Mouse (Mus musculus) brain, embryonic 14.5 days (tissue): ENCODE measurements around the gene Taf3. TPM values are rescaled to one million over a fixed set of nuclear protein-coding genes. Genes with fewer than 3 reads are reported as not detected.

Experiments used
- DNase-seq: peaks from one replicate; pipeline ENCODE4 v3.0.0-alpha.2; 2011; ENCODE audit warnings: low read depth
- CTCF ChIP-seq: fragments of 200-500 bp; IDR thresholded peaks from 2 replicates; pipeline ENCODE4 v1.5.1; 2012; ENCODE audit warnings: inconsistent platforms, mild to moderate bottlenecking, moderate library complexity, borderline replicate concordance; ENCODE audit not compliant: insufficient read depth, insufficient read length; ENCODE audit errors: extremely low read depth
- POLR2A ChIP-seq: fragments of 200-500 bp; IDR thresholded peaks from 2 replicates; pipeline ENCODE4 v1.6.1; 2012; ENCODE audit warnings: mild to moderate bottlenecking, inconsistent platforms, borderline replicate concordance; ENCODE audit not compliant: poor library complexity, insufficient read depth, insufficient read length, severe bottlenecking; ENCODE audit errors: extremely low read depth
- polyA plus RNA-seq: library from polyadenylated mRNA; depleted of rRNA; stranded (reverse); fragments of >200 nt; gene quantifications from 2 replicates; pipeline ENCODE4 v1.2.3, GENCODE M21; 2012; rRNA removed

The Taf3 gene
- polyA plus RNA-seq, 1 experiment, result 12.3 TPM

- no peak for TF ChIP-seq POLR2A
- TF ChIP-seq CTCF, result no peak
- peak; percentile 41 for DNase-seq
Measured at GRCm38 (mm10) chr2:9877966-9878563, 170.3 kb downstream of the Taf3 start.

GRCm38 (mm10) chr2:9877326-9877690, 171.1 kb downstream of the Taf3 start:
- peak; percentile 33 for DNase-seq
- TF ChIP-seq CTCF (no peak), POLR2A (no peak)

- no peak for TF ChIP-seq CTCF
- TF ChIP-seq POLR2A, result no peak
- DNase-seq, result peak; percentile 47
Measured at GRCm38 (mm10) chr2:9876621-9877325, 171.6 kb downstream of the Taf3 start.

GRCm38 (mm10) chr2:9875676-9876357, 172.6 kb downstream of the Taf3 start:
- peak; percentile 27 for DNase-seq
- TF ChIP-seq POLR2A (no peak), CTCF (no peak)

GRCm38 (mm10) chr2:9875220-9875619, 173.2 kb downstream of the Taf3 start:
- peak; percentile 24 for DNase-seq
- TF ChIP-seq POLR2A (no peak), CTCF (no peak)

GRCm38 (mm10) chr2:9874467-9875219, 173.8 kb downstream of the Taf3 start:
- DNase-seq, result no peak
- TF ChIP-seq POLR2A (no peak), CTCF (no peak)

GRCm38 (mm10) chr2:9873757-9874156, 174.6 kb downstream of the Taf3 start:
- peak; percentile 7 for DNase-seq
- TF ChIP-seq POLR2A, result no peak
- TF ChIP-seq CTCF, result no peak

- TF ChIP-seq CTCF, result no peak
- DNase-seq, result peak; percentile 51
Measured at GRCm38 (mm10) chr2:9872682-9873081, 175.7 kb downstream of the Taf3 start.

GRCm38 (mm10) chr2:9871798-9872197, 176.6 kb downstream of the Taf3 start:
- DNase-seq, result no peak
- TF ChIP-seq CTCF, result no peak
- no peak for TF ChIP-seq POLR2A

GRCm38 (mm10) chr2:9871141-9871716, 177.2 kb downstream of the Taf3 start:
- DNase-seq, result no peak
- TF ChIP-seq POLR2A (no peak), CTCF (no peak)

GRCm38 (mm10) chr2:9867092-9867825, 181.1 kb downstream of the Taf3 start:
- DNase-seq, result no peak
- TF ChIP-seq POLR2A (no peak), CTCF (no peak)

Other genes starting within 250 kb of the Taf3 start
- gene 4930412O13Rik, start 167.3 kb downstream of the Taf3 start, polyA plus RNA-seq, result 1.6 and 2.6 TPM in 2 replicates
- 1.0 and 1.3 TPM in 2 replicates for gene 9230102O04Rik, start 159.1 kb downstream of the Taf3 start, polyA plus RNA-seq
- 12.4 and 29.4 TPM in 2 replicates for gene Gata3, start 158.6 kb downstream of the Taf3 start, polyA plus RNA-seq
- 334 and 357 TPM in 2 replicates for gene Atp5c1, start 31.9 kb upstream of the Taf3 start, polyA plus RNA-seq
- gene Kin, start 32.0 kb upstream of the Taf3 start, polyA plus RNA-seq, result 15.9 and 17.8 TPM in 2 replicates
- gene Itih2, start 82.8 kb upstream of the Taf3 start, polyA plus RNA-seq, result 1.0 and 1.6 TPM in 2 replicates
- 3.1 and 7.3 TPM in 2 replicates for gene Itih5, start 105.0 kb upstream of the Taf3 start, polyA plus RNA-seq